Mouse (Mus musculus) A20 (cell line): ENCODE results near the gene Camk1d.

Source experiments
- DNase-seq: peaks from one replicate; pipeline ENCODE4 v3.0.0-alpha.2; 2011; ENCODE audit warnings: low read depth, low spot score

Camk1d gene

DNA sequence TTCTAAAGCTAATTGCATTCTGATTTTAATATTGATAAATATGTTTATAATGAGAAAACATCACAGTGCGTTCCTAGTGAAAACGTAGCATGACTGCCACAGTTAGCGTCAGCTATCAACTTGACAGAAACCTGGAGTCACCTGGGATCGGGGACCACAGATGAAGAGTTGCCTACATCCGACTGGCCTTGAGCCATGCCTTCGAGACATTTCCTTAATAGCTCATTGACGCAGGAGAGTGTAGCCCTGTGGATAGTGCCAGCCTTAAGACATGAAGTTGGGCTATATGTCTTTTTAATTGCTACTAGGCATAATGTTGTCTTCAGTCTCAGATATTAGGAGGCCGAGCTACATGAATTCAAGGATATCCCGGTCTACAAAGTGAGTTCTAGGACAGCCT, 315.8 kb downstream of the Camk1d start:
- DNase-seq, result no peak

DNA sequence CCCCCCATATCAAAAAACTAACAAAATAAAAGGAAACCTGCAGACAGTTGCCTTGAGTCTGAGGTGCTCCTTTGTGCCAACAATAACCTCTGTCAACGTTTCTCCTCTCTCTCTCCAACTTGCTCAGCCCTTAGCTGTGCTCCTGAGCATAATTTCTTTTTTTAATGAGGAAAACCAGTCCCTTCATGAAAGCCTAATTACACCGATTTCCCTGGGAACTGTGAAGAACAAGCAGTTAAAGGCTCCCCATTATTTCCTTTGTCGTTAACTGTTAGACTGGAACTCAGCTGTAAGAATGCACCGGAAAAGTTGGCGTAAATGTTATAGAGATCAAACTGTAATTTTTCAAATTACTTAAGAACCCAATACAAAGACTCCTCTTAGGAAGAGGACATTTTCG, 316.3 kb downstream of the Camk1d start:
- DNase-seq, result no peak

DNA sequence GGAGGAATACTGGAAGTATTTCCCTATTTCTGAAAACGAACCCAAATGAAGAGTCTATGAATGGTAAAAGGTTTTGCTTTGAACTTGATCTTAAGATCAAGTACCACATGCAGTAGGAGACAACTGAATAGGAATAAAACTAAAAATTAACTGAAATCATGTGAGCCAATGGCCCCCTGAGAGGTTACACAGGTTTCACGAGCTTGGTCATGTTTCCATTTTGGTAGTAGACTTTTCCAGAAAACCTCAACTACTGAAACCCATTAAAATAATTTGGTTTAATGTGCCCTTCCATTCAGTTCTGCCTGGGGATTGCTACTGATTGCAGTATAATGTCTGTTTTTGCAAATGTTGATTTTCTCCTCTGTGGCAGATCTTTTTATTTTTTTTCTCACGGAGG, 316.8 kb downstream of the Camk1d start:
- DNase-seq, result no peak

DNA sequence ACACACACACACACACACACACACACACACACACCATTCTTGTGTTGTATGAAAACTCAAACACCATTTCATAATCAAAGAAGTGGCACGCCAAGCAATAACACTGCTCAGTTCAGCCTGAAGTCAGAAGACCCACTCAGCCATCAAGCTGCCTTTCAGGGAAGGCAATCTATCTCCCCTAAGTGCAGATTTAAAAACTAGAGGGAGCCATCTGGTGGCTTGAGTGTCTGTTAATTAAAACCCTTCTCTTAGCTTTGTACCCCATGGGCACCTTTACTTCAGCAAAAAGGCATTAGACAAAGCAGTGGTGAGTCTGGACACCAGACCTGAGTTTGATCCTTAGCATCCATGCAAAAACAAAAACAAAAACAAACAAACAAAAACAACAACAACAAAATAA, 317.9 kb downstream of the Camk1d start:
- DNase-seq, result peak; percentile 34

DNA sequence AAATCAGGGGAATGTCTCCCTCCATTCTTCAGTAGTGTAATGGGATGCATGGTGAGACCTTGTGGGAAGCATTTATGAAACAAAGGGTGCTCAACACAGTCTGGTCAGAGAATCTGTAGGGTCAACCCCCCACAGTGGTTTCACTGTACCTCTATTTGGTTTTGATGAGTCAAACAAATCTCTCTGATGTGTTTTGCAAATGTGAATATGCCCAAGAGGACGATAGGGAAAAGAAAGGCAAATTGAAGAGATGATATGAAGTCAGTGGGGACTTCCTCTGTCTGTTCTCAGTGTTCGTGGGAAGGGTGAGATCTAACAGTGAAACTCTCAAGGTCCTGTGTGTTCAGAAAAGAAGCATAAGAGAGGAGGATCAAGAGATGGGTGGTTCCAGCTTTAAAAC, 318.4 kb downstream of the Camk1d start:
- no peak for DNase-seq

DNA sequence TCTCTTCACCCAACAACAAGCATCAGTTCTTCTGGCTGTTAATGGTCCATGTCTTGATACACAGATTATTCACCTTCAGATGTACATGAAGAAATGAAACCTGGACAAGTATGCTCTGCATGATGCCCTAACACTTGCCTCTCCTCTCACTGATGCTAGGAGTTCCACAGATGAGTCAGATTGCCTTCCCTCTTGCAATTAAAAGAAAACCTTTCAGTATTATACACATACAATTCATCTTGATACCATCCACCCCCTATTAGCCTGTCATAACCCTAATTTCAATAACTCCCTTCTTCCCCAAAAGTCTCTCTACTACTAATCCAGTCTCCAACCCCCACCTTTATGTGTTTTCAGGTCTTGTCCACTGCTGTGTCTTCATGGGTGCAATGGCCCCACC, 321.4 kb downstream of the Camk1d start:
- peak; percentile 34 for DNase-seq

DNA sequence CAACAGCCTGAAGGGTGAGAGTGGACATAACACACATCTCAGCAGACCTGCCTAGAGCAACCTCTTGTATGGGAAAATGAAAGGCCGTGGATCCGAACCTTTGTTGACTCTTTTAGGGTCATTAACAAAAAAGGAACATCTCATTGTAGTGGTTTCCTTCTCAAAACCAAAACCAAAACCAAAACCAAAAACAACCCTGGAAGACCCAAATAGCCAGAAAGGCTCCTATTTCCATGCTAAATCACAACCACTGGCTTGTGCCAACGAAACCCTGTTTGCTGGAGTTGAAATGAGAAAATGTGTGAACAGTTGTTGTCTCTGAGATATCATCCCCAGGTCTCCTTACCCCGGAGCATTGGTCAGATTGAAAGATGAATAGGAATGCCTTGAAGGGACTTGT, 321.8 kb downstream of the Camk1d start:
- DNase-seq, result no peak

DNA sequence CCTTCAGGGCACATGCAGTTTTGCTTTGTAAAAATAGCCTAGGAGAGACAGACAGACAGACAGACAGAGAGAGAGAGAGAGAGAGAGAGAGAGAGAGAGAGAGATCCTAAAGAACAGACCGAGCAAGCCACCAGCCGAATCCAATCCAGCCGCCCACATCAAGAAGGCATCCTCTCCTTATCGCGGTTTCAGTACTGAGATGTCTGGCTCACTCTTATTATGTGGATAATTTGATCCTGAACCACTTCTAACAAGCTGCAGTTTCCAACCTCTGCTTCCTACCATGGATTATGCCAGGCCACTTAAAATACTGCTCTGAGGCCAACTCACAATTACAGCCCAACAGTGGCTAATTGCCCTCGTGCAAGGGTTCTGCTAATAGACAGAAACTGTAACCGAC, 325.9 kb downstream of the Camk1d start:
- no peak for DNase-seq

DNA sequence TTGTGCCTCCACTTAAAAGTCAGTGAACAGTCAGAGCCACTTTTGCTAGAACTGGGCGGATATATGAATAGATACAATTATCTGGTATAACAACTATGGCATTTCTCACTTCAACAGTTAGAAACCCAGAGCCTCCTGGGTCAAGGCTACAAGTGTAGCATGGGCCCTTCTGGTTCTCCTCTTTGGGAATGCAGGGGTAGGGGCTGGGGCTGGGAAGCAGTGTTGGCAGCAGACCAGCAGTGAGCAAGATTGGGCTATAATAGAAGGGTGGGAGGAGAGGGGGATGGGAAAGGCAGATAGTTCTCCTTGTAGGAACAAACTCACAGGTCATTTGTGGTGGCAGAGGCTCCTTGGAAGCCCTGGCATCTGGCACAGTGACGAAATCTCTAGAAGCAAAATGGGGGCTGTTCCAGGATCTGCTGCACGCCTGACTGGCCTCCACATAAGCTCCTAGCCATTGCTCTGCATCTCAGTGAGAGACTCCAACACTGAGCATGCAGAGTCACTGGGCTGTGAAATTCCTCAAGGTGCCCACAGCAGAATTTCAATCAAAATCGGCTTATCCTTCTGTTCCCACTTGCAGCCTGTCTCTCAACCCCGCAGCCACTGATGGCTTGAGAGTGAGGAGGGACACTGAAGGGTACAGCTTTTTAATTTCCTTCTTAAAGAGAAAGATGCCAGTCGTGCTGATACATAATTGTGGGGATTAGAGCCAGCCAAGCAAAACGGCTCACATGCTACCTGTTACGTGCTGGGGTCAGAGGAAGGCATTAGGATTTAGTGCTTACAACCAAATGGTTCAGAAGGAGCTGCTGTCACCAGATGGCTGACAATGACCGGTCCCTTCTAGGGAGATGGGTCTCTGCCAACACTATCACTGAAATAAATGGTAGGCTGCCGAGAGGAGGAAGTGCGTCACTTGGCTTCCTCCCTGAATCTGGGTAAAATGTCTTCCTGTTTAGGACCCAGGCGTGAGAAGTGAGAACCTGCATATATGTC, 332.3 kb downstream of the Camk1d start:
- DNase-seq, result no peak

DNA sequence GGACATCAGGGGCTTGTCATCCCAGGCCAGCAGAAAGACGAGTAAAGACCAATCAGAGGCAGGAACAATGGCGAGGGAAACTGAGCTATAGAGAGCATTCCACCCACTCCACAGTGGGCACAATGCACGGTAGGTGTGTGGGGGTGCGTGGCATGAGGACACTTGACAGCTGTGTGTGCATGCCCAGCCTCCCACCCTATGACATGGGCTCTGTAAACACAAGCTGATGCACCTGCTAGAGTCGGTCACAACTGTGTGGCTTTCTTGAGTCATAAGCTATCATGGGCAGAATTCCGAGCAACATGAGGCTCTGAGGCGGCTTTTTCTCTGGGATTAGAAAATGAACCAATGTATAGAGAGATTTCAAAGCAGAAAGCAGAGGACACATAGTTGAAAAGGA, 333.3 kb downstream of the Camk1d start:
- DNase-seq, result no peak

DNA sequence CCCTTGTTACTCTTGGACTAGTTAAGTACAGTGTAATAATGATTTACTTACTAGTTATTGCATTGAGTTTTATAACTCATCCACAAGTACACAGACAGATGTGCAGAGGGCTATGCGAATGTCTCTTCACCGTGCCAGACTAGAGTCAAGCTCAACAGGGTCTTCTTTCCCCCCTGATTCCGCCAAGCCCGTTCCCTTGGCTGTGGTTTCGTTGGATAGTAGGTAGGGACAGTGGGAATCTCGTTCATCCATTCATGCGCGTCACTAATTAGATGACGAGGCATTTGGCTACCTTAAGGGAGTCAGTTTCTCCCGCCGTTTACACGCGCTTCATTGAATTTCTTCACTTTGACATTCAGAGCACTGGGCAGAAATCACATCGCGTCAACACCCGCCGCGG, 335.4 kb downstream of the Camk1d start:
- peak; percentile 71 for DNase-seq

DNA sequence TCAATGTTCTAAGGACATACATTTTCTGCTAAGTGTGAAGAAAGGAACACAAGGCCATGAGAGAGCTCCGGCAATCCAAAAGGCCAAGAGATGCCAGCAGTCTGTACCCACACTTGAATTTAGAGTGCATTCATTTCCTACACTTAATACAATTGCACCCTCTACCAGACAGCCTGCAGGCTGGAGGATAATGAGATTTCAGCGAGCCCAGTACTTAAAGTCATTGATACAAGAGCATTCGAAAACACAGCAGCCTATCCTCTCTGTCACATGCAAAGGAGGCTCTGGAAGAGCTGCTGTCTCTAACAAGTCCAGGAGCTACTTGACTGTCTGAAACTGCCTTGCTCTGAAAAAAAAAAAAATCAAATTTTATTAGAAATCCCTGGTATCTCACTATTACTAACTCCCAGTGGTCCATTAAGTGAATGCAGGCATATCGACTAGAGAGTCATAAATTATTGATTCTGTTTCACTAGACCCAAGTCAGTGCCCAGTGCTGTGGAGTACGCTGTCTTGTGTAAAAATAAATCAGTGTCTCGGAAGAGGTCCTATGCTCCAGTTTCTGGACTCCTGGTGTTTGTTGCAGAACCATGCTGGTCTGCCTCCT, 336.1 kb downstream of the Camk1d start:
- no peak for DNase-seq

DNA sequence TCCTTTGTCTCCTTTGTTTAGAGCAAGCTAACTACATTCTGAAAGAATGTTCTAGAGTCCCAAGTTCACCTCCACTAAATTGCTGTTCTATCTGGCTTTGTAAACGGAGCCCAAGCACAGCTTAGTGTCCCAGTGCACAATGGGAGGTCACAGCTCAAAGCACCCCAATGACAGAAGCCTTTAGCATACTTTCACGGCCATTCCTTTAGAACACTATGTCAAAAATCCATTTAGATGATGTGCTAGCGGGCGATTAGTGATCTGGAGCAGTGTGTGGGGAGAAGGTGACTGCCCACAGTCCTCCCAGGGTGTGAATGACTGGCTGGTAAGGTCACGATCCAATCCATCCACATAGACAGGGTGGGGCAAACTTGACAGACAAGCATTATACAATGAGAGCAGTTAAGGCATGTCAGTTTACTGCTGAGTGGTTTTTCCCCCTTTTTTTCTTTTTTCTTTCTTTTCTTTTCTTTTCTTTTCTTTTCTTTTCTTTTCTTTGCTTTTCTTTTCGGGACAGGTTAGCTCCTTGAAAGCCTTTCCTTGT, 341.4 kb downstream of the Camk1d start:
- no peak for DNase-seq

DNA sequence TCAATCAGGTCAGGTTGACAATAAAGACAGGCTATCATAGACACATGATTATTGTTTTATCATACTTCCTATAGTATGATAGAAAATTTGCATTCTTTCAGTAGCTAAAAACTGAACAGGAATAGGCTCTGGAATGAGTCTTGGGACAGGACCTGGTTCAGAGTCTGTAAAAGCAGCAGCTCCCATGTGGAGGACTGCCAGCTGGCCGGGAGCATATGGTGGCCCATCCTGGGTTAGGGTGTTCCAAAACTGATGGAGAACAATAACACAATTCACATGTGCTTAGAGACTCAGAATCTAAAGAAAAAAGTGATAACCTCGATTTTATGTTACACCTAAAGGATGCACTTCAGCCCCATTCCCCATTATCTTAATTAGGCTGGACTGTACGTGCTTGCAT, 343.0 kb downstream of the Camk1d start:
- no peak for DNase-seq

DNA sequence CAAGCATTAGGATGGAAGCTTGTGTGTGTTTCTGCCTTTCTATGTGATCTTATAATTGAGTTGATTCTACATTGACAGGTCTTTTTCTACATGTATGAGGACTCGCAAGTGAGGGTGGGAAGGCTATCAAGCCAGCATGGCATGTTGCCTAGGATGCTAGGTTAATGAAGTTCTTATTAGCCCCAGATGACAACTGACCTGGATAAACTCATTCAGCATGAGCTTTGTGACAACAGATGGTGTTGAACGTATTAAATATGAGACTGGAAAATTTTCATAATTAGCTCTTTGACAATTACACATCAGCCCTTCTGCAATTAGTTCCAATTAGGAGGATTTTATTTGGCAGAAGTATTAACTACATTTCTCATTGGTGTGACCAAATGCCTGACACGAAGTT, 343.7 kb downstream of the Camk1d start:
- DNase-seq, result no peak

DNA sequence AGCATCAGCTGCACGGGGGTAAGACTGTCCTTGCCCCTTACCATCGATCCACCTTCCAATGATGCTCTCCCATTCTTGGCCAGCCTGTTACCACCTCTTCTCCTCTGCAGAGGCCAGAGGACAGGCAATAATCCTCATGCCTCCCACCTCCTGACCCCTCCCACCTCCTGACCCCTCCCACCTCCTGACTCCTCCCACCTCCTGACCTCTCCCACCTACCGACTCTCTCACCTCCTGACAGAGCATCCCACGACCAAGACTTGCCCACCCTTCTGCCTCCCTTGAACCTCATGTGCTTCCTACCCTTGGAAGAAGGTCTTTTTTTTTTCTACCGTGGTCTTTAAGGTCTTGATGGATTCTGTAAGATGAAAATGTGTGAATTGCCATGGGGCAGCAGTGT, 350.5 kb downstream of the Camk1d start:
- DNase-seq, result peak; percentile 76

DNA sequence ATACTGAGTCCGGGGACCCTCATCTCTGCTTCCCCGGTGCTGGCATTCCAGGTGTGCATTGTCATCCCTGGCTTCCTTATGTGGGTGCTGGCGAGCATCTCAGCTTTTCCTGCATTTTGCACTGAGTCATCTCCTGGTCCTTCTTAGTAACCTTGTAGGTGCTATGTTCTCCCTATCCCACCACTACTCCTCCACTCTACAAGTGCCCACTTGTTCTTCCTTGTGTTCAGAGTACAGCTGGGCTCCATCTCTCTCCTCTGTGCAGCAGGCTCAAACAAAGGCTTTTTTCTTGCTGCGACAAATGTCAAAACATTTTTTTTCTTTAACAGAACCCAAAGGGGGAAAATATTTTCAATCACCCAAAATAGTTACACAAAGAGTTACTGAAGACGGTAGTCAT, 356.3 kb downstream of the Camk1d start:
- no peak for DNase-seq

DNA sequence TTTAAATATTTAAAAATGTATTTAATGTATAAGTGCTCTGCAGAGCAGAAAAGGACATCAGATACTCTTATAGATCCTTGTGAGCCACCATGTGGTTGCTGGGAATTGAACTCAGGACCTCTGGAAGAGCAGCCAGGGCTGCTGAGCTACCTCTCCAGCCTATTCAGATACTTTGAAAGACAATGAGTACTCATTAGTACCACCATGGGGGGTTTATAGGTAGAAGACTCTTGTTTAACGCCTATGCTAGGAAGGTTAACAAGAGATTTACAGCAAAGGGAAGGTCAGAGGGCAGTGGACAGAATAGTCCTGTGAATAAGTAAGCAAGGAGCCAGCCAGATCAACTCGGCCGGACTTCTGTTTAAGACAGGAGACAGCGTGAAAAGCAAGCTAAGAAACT, 357.3 kb downstream of the Camk1d start:
- no peak for DNase-seq

DNA sequence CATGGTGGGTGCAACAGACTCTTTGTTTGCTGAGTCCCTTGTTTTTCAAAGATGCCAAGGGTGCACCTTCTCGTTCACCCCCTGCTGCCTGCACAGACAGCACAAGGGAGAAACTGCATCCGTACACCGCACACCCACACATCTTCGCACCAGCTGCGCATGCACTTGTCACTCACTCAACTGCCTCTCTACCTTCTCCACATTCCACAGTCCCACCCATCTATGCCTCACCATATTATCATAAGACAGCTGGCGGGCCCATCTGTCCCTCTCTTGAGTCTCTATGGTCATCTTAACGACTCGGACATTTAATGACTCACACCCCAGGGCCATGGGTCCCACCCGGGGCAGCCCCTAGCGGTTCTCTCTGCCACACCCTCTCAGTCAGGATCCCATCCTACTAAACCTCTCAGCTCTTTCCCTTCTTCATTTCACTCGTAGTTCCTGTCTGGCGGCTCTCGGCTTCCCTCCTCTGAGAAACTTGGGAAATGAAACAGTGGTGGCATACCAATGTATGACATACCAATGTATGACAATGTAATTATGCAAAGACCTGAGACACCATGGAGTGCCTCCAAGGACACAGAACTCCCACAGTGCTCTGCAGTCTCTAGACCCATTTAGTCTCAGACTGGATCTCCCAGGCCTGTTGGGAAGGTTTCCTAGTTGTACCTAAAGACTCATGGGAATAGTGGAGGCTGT, 361.3 kb downstream of the Camk1d start:
- no peak for DNase-seq

DNA sequence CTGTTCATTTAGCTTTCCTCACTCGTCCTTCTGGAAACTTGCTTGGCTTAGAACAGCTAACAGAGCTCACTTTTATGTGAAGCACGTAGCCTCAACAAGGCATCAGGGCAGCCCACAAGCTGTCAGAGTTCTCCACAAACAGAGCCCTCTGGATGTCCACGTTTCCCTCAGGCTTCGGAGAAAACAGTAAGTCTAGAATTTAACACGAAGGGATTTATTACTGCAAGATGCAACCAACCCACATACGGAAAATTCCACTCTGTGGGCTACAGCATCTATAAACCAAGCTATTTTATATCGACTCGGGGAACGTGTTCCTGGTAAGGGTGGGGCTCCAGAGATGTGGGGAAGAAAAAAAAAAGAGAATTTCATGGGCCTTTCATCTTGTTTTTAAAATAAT, 369.0 kb downstream of the Camk1d start:
- no peak for DNase-seq

DNA sequence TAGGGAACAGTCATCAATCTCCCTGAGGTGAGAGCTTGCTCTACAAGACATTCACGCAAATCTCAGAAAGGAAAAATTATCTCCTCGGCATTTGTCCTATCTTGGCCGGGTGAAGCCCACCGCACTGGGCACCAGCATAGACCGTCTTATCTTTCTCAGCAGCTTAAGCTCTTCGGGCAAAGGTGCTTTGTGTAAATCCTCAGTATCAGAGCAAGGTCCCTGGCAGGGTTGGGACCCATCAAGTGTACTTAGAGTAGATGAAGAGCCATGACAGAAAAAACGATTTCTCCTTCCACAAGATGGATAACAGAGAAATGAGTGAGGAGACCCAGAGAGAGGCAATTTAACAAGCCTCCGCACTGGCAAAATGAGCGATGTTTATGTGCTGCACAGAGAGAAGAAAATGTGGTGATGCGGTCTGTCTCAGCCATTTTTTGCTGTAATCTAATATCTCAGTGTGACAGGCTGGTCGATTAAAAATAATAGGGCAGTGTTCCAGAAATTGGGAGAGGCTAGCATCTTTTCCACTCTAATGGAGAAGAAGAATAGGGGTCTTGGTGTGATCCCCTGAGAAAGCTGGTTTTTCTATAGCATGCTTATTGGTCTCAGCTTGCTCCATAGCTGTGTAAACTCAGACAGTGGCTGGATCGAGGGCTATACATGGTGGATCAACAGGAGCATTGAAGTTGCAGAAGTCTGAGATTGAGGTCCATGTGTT, 386.6 kb downstream of the Camk1d start:
- DNase-seq, result no peak

DNA sequence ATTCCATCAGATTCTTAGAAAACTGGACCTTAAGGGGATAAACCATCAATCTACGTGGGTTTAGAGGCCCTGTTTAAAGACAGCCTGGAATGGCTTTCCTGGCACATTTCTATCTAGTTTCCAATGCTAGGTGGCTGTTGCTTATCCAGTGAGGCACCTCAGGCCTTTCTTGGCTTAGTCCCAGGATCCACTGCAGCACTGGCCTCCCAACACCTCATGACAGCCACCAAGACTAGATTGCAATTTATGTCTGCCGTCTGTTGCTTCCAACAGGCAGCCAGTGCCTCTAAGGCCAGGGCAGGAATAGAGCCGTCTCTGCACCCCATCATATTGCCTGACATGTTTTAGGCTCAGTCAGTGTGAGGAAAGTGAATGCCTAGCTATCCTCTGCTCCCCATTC, 389.5 kb downstream of the Camk1d start:
- no peak for DNase-seq
